Mouse (Mus musculus) forebrain, embryonic 10.5 days (tissue): ENCODE measurements around the gene Gm49361. TPM values are rescaled to one million over a fixed set of nuclear protein-coding genes. Genes with fewer than 3 reads are reported as not detected.

Experiments
- DNase-seq: peaks from one replicate; pipeline ENCODE4 v3.0.0-alpha.2; 2017; ENCODE audit warnings: low spot score; ENCODE audit errors: extremely low spot score
- H3K27ac ChIP-seq: fragments of 300-500 bp; sonication (generic); 2 replicates; pipeline ENCODE4 v1.5.1; 2016; ENCODE audit warnings: mild to moderate bottlenecking
- H3K27me3 ChIP-seq: fragments of 300-500 bp; sonication (generic); 2 replicates; pipeline ENCODE4 v1.6.1; 2016; ENCODE audit warnings: mild to moderate bottlenecking; ENCODE audit not compliant: poor library complexity, severe bottlenecking
- H3K36me3 ChIP-seq: fragments of 300-500 bp; sonication (generic); replicated peaks from 2 replicates; pipeline ENCODE4 v1.6.1; 2016; ENCODE audit warnings: mild to moderate bottlenecking, moderate library complexity
- H3K4me1 ChIP-seq: fragments of 300-500 bp; sonication (generic); 2 replicates; pipeline ENCODE4 v1.6.1; 2016
- H3K4me3 ChIP-seq: fragments of 300-500 bp; sonication (generic); 2 replicates; pipeline ENCODE4 v1.5.1; 2016; ENCODE audit warnings: mild to moderate bottlenecking, moderate library complexity
- H3K9me3 ChIP-seq: fragments of 300-500 bp; sonication (generic); 2 replicates; pipeline ENCODE4 v1.6.1; 2016; ENCODE audit warnings: mild to moderate bottlenecking, moderate library complexity
- WGBS: fragments of 180-500 bp; shearing (Covaris S2); methylation state at CpG from one replicate; pipeline ENCODE4 v1.1.7; 2016; 5-methylcytosine and 5-hydroxymethylcytosine counted together
- polyA plus RNA-seq: library from polyadenylated mRNA; unstranded; fragments of >200 nt; fragmentation: Nextera tagmentation; extraction: Ambion mirVana; gene quantifications from 2 replicates; pipeline ENCODE4 v1.2.1, GENCODE M21; 2016

The Gm49361 gene
- polyA plus RNA-seq = not detected in 2 replicates

DNA sequence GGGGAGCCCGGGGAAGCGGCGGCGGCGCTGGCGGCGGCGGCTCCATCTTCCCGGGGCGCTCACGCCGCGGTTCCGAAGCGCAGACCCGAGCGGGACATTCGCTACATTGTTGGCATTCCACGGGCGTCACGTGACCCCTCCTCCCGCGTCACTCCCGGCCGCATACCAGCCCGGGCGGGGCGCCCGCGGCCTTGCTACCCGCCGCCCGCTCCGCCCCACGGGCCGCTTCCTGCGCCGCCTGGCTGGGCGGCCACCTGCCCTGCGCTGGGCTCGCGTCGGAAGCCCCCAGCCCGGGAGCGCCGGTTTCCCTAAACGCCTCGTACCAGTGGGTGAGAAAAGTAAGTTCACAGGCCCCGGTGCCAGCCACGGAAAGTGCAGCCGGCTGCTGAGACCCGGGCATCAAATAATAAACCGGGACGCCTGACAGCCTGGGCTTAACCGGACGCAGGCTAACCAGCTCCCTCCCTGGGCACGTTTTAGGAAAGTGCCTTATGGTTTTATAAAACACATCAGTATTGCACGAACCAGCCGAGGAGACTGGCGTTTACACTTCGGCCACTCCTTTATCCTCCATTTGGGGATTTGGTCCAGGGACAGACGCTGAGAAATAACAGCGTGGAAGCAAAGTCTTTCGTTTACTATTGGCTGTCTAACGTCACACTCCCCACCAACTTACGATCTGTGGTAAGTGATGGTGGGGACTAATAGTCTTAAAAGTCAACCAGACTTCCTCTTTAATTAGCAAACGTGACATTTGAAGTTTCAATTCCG is at the start of gene Gm49361:
Gm49361 (minus strand) TSS at position 103 of the 771 bp plus-strand sequence.
- under 1% methylated on average over 56 of the region's 68 CpGs for WGBS
- H3K36me3 ChIP-seq = no peaks in the 10 kb centered on the region
- no peaks in the 10 kb centered on the region for H3K9me3 ChIP-seq
- H3K27me3 ChIP-seq = peaks cover 16% of the 10 kb centered on the region
- peak; percentile 87 for DNase-seq
- H3K4me1 ChIP-seq = peaks cover 46% of the 10 kb centered on the region
- H3K27ac ChIP-seq = peak within 1 kb of the TSS; percentile 98
- peak within 1 kb of the TSS; percentile 94 for H3K4me3 ChIP-seq

DNA sequence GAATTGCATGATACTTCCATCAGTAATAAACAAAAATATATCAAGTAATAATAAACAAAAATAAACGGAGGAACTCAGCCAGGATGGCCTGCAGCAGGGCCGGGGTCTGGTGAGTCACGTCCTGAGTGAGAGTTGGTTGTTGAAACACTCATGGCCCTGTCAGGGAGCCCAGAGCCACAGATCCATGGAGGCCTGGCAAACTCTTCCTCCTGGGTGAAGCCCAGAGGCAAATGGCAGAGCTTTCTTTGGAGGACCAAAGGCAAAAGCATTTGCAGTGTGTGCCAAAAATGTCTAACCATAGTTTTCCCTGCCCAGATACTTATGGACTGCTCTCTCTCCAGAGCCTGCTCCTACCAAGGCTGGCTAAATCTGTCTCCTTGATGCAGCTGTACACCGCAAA is 45.3 kb upstream of the Gm49361 start:
- DNase-seq = no peak
- Histone ChIP-seq H3K27me3 (no peaks in the 10 kb centered on the region), H3K27ac (no peak overlapping the region), H3K4me3 (no peak overlapping the region), H3K4me1 (no peaks in the 10 kb centered on the region), H3K36me3 (no peaks in the 10 kb centered on the region), H3K9me3 (no peaks in the 10 kb centered on the region)
- 89% methylated on average over 4 of the region's 4 CpGs for WGBS

DNA sequence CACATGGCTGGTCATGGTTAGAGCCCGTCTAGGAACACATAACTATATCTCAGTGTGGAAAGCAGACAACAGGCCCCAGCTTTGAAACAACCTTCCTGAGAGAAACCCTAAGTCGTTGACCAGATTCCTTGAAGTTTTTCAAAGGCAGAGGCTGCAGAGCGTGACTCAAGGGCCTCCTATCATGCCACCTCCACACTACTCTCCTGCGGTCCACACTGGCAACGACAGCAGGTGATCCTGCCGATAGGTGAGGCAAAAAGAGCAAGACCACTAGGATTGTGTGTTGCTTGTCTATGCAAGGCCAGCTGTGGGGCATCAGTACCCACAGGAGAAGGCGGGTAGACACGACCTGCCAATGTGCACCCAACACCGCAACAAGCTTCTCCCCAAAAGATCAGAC is 43.9 kb upstream of the Gm49361 start:
- WGBS = 92% methylated on average over 9 of the region's 9 CpGs
- no peak for DNase-seq

DNA sequence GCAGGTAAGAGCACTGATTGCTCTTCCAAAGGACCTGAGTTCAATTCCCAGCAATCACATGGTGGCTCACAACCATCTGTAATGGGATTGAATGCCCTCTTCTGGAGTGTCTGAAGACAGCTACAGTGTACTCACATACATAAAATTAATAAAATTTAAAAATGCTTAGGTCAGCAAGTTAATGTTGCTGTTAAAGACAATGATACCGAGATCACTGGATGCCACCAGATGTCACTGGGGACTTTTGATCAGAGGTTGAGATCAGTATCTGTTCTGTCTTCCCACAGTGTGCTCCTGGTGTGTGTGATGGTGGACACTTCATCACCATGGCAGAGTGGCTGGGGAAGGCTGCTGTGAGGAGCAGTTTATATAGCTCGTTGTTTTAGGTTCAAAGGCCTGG is 43.4 kb upstream of the Gm49361 start:
- no peak overlapping the region for H3K4me3 ChIP-seq
- H3K36me3 ChIP-seq = no peaks in the 10 kb centered on the region
- H3K9me3 ChIP-seq = no peaks in the 10 kb centered on the region
- no peaks in the 10 kb centered on the region for H3K27me3 ChIP-seq
- DNase-seq = no peak
- 86% methylated on average over 2 of the region's 2 CpGs for WGBS
- no peaks in the 10 kb centered on the region for H3K4me1 ChIP-seq
- no peak overlapping the region for H3K27ac ChIP-seq

More for the DNA sequence above, 43.9 kb upstream of the Gm49361 start:
- Histone ChIP-seq H3K27ac (no peak overlapping the region), H3K4me1 (no peaks in the 10 kb centered on the region), H3K9me3 (no peaks in the 10 kb centered on the region), H3K27me3 (no peaks in the 10 kb centered on the region), H3K4me3 (no peak overlapping the region), H3K36me3 (no peaks in the 10 kb centered on the region)

DNA sequence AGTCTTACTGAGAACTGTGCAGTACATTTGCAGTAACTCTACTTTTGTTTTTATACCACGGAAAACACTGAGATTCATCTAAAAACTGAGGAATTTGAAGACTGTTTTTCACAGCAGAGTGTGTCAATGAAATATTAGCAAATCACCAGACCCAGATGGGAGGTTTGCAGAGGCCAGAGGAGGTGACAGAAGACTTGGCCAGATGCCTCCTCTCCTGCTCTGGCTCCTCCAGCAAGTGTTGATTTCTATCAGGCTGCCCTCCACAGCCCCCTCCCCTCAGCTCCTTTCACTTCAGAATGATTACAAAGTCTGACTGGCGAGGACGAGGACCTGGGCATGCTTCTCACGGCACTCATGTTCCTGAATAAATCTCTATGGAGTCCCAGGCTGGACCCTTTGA is 41.5 kb upstream of the Gm49361 start:
- no peak for DNase-seq
- no peaks in the 10 kb centered on the region for H3K9me3 ChIP-seq
- no peaks in the 10 kb centered on the region for H3K4me1 ChIP-seq
- H3K36me3 ChIP-seq = no peaks in the 10 kb centered on the region
- 77% methylated on average over 4 of the region's 4 CpGs for WGBS
- no peak overlapping the region for H3K4me3 ChIP-seq
- no peak overlapping the region for H3K27ac ChIP-seq
- no peaks in the 10 kb centered on the region for H3K27me3 ChIP-seq

DNA sequence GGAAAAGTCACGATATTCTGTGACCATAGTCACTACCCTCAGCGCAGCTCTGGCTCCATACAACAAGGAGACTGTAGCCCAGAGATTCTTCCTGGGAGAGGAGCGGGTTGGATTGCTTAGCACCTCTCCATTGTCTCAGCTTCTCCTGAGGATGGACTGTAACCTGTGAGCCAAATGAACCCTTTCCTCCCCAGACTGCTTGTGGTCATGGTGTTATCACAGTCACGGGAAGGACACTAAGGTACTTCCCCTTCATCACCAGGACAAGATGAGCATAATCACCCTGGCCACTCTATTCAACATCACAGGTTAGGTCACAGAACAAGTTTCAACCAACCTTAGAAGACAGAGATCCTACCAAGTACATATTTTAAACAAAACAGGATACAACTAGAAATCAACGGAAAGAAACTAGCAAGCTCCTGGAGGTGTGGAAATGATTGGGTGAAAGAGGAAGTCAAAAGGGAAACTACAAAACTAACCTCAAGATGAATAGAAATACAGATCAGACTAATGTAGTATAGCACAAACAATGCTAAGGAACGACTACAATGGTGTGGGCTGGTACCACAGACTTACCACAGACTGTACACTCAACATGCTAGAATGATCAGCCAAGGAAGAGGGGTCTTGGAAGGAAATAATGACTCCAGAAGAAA is 26.4 kb upstream of the Gm49361 start:
- Histone ChIP-seq H3K9me3 (0 out of 2 replicates have a peak, but pooled peaks cover 3% of the 10 kb centered on the region), H3K4me1 (no peaks in the 10 kb centered on the region), H3K36me3 (no peaks in the 10 kb centered on the region), H3K4me3 (no peak overlapping the region), H3K27ac (no peak overlapping the region), H3K27me3 (no peaks in the 10 kb centered on the region)
- 87% methylated on average over 6 of the region's 6 CpGs for WGBS
- no peak for DNase-seq

DNA sequence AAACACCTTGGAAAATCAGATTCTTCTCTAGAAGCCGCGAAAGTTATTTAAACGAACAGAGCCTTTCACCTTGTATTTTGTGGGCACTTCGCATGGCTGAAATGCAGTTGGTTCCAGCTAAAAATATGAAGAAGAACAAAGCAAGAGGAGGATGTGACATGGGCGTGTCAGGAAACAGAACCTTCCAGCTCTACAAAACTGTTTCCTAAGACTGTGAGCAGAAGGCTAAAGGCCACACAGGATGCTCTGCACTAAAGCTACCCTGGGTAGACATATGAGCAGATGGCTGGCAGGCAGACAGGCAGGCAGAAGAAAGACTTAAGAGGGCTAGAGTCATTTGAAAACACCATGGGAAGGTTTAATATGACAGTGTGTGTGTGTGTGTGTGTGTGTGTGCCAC is 23.2 kb upstream of the Gm49361 start:
- WGBS = 93% methylated on average over 5 of the region's 5 CpGs
- H3K27me3 ChIP-seq = no peaks in the 10 kb centered on the region

DNA sequence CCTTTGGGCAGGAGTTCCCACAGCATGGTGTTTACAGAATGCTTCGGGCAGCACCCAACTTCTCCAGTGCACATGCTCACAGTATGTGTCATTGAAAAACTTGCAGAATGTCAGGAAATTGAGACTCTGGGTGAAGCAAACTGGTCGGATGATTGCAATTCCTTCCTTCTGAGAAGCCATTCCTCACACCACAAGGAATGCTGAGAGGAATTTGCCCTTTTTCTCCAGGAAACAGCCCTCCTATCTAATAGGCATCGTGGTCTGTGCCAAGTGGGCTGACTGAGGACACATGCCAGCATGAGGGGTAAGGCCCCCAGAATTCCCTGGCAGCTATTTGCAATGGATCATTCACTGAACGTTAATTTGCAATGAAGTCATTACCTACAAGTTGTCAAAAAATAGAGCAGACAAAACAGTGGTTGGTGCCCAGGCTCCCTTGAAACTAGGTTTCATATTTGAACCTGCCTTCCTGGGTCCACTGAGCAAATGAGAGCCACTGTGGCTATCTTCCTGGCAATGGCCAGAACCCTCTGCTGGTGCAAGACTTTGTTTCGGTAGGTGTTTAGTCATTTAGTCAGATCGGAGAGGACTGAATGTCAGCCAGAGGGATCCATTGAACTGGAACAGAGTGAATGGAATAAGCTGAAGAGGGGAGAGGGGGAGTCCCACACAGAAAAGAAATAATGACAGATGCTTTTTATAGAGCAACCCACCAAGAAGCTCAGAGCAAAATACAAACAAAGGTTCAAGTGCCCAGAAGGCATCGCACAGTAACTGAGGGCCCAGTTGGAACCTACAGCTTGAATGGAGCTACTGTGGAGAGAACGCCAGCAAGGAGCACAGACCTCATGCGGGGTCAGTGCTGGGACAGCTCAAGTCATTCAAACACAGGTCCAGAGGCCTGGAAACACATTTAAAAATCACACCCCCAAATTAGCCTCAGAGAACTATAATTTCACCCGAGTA is 14.8 kb upstream of the Gm49361 start:
- DNase-seq = no peak
- Histone ChIP-seq H3K27ac (no peak overlapping the region), H3K36me3 (no peaks in the 10 kb centered on the region), H3K4me1 (peaks cover 16% of the 10 kb centered on the region), H3K27me3 (no peaks in the 10 kb centered on the region), H3K4me3 (no peak overlapping the region), H3K9me3 (no peaks in the 10 kb centered on the region)
- 52% methylated on average over 10 of the region's 10 CpGs for WGBS

More for the DNA sequence above, 23.2 kb upstream of the Gm49361 start:
- no peak overlapping the region for H3K27ac ChIP-seq
- no peaks in the 10 kb centered on the region for H3K4me1 ChIP-seq
- H3K4me3 ChIP-seq = no peak overlapping the region
- no peak for DNase-seq
- H3K9me3 ChIP-seq = 0 out of 2 replicates have a peak, but pooled peaks cover 3% of the 10 kb centered on the region
- H3K36me3 ChIP-seq = no peaks in the 10 kb centered on the region

DNA sequence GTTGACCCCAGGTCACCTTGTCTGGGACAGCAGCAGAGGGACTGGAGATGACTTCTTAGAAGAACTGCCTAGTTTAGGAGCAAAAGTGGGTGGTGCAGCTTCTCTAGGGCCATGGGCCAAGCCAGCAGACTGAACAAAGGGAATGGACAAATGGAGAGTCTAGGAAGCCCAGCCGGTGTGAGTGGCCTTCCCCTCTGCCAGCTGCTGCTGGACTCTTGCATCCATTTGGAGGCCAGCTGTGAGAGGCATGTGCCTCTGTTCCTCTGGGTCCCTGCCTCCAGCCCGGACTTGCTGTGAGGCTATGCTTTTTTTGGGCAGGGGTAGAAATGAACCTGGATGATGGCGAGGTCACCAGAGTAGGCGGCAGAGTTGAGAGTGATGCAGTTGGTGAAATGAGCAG is 12.3 kb upstream of the Gm49361 start, which contains the start of gene Lats2:
Lats2 (minus strand) TSS at position 152 of the 400 bp plus-strand sequence.
- 88% methylated on average over 4 of the region's 4 CpGs for WGBS
- H3K4me3 ChIP-seq = no peak within 1 kb of the TSS
- no peak for DNase-seq
- H3K4me1 ChIP-seq = peaks cover 26% of the 10 kb centered on the region
- H3K9me3 ChIP-seq = no peaks in the 10 kb centered on the region
- H3K27ac ChIP-seq = no peak within 1 kb of the TSS
- H3K36me3 ChIP-seq = no peaks in the 10 kb centered on the region
- no peaks in the 10 kb centered on the region for H3K27me3 ChIP-seq

DNA sequence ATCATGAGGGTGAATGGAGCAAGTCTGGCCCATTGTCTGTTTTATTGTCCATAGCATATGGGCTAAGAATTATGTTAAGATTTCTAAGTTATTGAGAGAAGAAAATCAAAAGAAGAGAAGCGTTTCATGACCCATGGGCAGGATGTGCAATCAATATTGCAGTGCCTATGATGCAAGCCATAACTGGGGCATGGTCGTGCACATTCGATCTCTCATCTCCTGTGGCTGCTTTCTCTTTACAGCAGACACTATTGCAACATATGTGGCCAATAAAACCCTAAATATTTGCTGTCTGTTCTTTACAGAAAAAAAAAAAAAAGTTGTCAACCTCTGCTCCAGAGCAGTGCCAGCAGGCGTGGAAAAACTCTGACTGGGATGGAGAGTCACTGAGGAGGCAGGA is 10.2 kb upstream of the Gm49361 start:
- Histone ChIP-seq H3K27ac (no peak overlapping the region), H3K4me3 (no peak overlapping the region), H3K36me3 (no peaks in the 10 kb centered on the region), H3K4me1 (peaks cover 30% of the 10 kb centered on the region), H3K9me3 (no peaks in the 10 kb centered on the region), H3K27me3 (no peaks in the 10 kb centered on the region)
- WGBS = 94% methylated on average over 4 of the region's 4 CpGs
- DNase-seq = no peak

DNA sequence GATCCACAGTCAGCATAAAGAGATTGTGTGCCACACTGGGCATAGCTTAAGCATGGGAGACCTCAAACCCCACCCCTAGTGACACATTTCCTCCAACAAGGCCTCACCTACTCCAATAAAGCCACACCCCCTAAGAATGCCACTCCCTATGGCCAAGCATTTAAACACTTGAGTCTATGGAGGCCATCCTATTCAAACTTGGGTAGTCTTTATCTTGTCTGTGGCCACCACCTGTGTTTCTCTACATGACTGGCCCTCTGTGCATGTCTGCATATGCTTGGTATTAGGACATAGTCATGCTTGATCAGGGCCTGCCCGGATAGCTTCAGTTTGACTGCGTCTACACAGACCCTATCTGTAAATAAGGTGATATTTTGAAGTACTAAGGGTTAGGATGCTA is 9.8 kb upstream of the Gm49361 start:
- H3K4me1 ChIP-seq = peaks cover 26% of the 10 kb centered on the region
- H3K9me3 ChIP-seq = no peaks in the 10 kb centered on the region
- no peak overlapping the region for H3K27ac ChIP-seq
- no peak for DNase-seq
- H3K4me3 ChIP-seq = no peak overlapping the region
- H3K36me3 ChIP-seq = no peaks in the 10 kb centered on the region
- H3K27me3 ChIP-seq = no peaks in the 10 kb centered on the region
- WGBS = 87% methylated on average over 2 of the region's 2 CpGs

DNA sequence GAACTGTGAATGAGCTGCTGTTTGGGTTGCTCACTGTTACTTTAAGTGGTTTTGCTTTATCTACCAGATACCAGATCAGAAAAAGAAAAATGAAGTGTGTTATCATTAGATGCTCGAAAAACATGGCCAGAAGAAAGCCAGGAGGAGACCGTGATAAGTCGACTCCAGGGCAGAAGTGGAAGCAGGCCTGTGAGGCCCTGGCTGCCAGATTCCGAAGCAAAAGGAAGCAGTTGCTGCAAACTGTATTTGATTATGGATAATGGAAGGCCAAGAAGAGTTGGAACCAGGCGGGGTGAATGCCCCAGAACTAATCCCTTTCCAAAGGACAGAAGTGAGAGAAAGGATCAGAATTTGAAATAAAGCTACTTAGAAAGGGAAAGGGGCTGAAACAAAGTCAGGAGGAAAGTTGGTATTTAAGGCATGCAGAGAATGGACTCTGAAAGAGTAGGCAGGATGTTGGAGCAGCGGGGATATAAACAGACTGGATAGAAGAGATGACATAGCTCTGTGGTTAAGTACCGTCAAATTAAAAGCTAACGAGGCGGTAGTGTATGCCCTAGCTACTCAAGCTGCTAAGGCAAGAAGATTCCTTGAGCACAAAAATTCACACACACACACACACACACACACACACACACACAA is 7.6 kb upstream of the Gm49361 start:
- Histone ChIP-seq H3K9me3 (no peaks in the 10 kb centered on the region), H3K27me3 (no peaks in the 10 kb centered on the region), H3K36me3 (no peaks in the 10 kb centered on the region), H3K4me1 (peaks cover 18% of the 10 kb centered on the region), H3K4me3 (no peak overlapping the region), H3K27ac (peak overlapping the region; percentile 69)
- DNase-seq = no peak
- 17% methylated on average over 9 of the region's 9 CpGs for WGBS
